Mouse (Mus musculus): Measurements from ENCODE around the gene Dcdc2b.

Dcdc2b gene

GRCm38 (mm10) chr4:129621283-129621841, 7.3 kb upstream of the Dcdc2b start:
- DNase-seq (ENCODE audit: low spot score) = no peak

- DNase-seq (ENCODE audit: low spot score) = no peak
Measured at GRCm38 (mm10) chr4:129620419-129621282, 6.6 kb upstream of the Dcdc2b start.

- DNase-seq (ENCODE audit: low spot score) = peak; percentile 95
Measured at GRCm38 (mm10) chr4:129618786-129619691, 5.0 kb upstream of the Dcdc2b start, which contains the start of gene Iqcc. TSS of gene Iqcc (minus strand) at chr4:129619099.

- DNase-seq (ENCODE audit: low spot score) = no peak
Measured at GRCm38 (mm10) chr4:129618031-129618430, 4.0 kb upstream of the Dcdc2b start.

- no peak for DNase-seq (ENCODE audit: low spot score)
Measured at GRCm38 (mm10) chr4:129617121-129617641, 3.1 kb upstream of the Dcdc2b start.

GRCm38 (mm10) chr4:129616631-129617030, 2.6 kb upstream of the Dcdc2b start:
- DNase-seq (ENCODE audit: low spot score) = no peak

GRCm38 (mm10) chr4:129615801-129616290, 1.8 kb upstream of the Dcdc2b start:
- no peak for DNase-seq (ENCODE audit: low spot score)

GRCm38 (mm10) chr4:129610472-129610871, 3.6 kb downstream of the Dcdc2b start:
- no peak for DNase-seq (ENCODE audit: low spot score)

- DNase-seq (ENCODE audit: low spot score) = no peak
Measured at GRCm38 (mm10) chr4:129610026-129610425, 4.0 kb downstream of the Dcdc2b start.

GRCm38 (mm10) chr4:129609139-129609631, 4.9 kb downstream of the Dcdc2b start:
- no peak for DNase-seq (ENCODE audit: low spot score)

- DNase-seq (ENCODE audit: low spot score) = peak; percentile 65
Measured at GRCm38 (mm10) chr4:129608426-129609025, 5.5 kb downstream of the Dcdc2b start.

- DNase-seq (ENCODE audit: low spot score) = peak; percentile 81
Measured at GRCm38 (mm10) chr4:129600233-129601158, 13.6 kb downstream of the Dcdc2b start, which contains the start of the genes Eif3i and Tmem234. TSS of gene Eif3i (minus strand) at chr4:129600648. TSS of gene Tmem234 (plus strand) at chr4:129600668.

GRCm38 (mm10) chr4:129588865-129589264, 25.2 kb downstream of the Dcdc2b start:
- no peak for DNase-seq (ENCODE audit: low spot score)

GRCm38 (mm10) chr4:129586943-129587342, 27.1 kb downstream of the Dcdc2b start:
- DNase-seq (ENCODE audit: low spot score) = no peak

GRCm38 (mm10) chr4:129585773-129586172, 28.3 kb downstream of the Dcdc2b start:
- no peak for DNase-seq (ENCODE audit: low spot score)

- DNase-seq (ENCODE audit: low spot score) = peak; percentile 84
Measured at GRCm38 (mm10) chr4:129584884-129585608, 29.0 kb downstream of the Dcdc2b start.

- DNase-seq (ENCODE audit: low spot score) = no peak
Measured at GRCm38 (mm10) chr4:129584370-129584769, 29.7 kb downstream of the Dcdc2b start.

- DNase-seq (ENCODE audit: low spot score) = no peak
Measured at GRCm38 (mm10) chr4:129582251-129582650, 31.8 kb downstream of the Dcdc2b start.

- no peak for DNase-seq (ENCODE audit: low spot score)
Measured at GRCm38 (mm10) chr4:129580347-129580746, 33.7 kb downstream of the Dcdc2b start.

Data from ovary, postnatal 36 days (tissue).